Mouse (Mus musculus): ENCODE results near the gene 4930470P17Rik. TPM values are rescaled to one million over a fixed set of nuclear protein-coding genes. Genes with fewer than 3 reads are reported as not detected.

4930470P17Rik gene
- polyA plus RNA-seq, 1 experiment: not detected

- no peak for TF ChIP-seq GATA1 (IDR thresholded peaks at IDR 0.05; ENCODE audit: low read length)
Observed at GRCm38 (mm10) chr2:170588369-170588900, 13.4 kb downstream of the 4930470P17Rik start.

- TF ChIP-seq GATA1 (IDR thresholded peaks at IDR 0.05; ENCODE audit: low read length): no peak
Observed at GRCm38 (mm10) chr2:170584678-170585077, 17.1 kb downstream of the 4930470P17Rik start.

GRCm38 (mm10) chr2:170579551-170579950, 22.3 kb downstream of the 4930470P17Rik start:
- TF ChIP-seq GATA1 (IDR thresholded peaks at IDR 0.05; ENCODE audit: low read length): no peak

- no peak for TF ChIP-seq GATA1 (IDR thresholded peaks at IDR 0.05; ENCODE audit: low read length)
Observed at GRCm38 (mm10) chr2:170578588-170578987, 23.2 kb downstream of the 4930470P17Rik start.

GRCm38 (mm10) chr2:170577502-170577901, 24.3 kb downstream of the 4930470P17Rik start:
- no peak for TF ChIP-seq GATA1 (IDR thresholded peaks at IDR 0.05; ENCODE audit: low read length)

GRCm38 (mm10) chr2:170576077-170576476, 25.7 kb downstream of the 4930470P17Rik start:
- no peak for TF ChIP-seq GATA1 (IDR thresholded peaks at IDR 0.05; ENCODE audit: low read length)

- TF ChIP-seq GATA1 (IDR thresholded peaks at IDR 0.05; ENCODE audit: low read length): no peak
Observed at GRCm38 (mm10) chr2:170564995-170565394, 36.8 kb downstream of the 4930470P17Rik start.

- no peak for TF ChIP-seq GATA1 (IDR thresholded peaks at IDR 0.05; ENCODE audit: low read length)
Observed at GRCm38 (mm10) chr2:170563956-170564855, 37.6 kb downstream of the 4930470P17Rik start.

- TF ChIP-seq GATA1 (IDR thresholded peaks at IDR 0.05; ENCODE audit: low read length): no peak
Observed at GRCm38 (mm10) chr2:170552088-170552487, 49.7 kb downstream of the 4930470P17Rik start.

- no peak for TF ChIP-seq GATA1 (IDR thresholded peaks at IDR 0.05; ENCODE audit: low read length)
Observed at GRCm38 (mm10) chr2:170550240-170550639, 51.6 kb downstream of the 4930470P17Rik start.

GRCm38 (mm10) chr2:170549146-170549545, 52.7 kb downstream of the 4930470P17Rik start:
- TF ChIP-seq GATA1 (IDR thresholded peaks at IDR 0.05; ENCODE audit: low read length): no peak

GRCm38 (mm10) chr2:170548046-170548445, 53.8 kb downstream of the 4930470P17Rik start:
- TF ChIP-seq GATA1 (IDR thresholded peaks at IDR 0.05; ENCODE audit: low read length): no peak

- TF ChIP-seq GATA1 (IDR thresholded peaks at IDR 0.05; ENCODE audit: low read length): no peak
Observed at GRCm38 (mm10) chr2:170547526-170547925, 54.3 kb downstream of the 4930470P17Rik start.

GRCm38 (mm10) chr2:170545745-170546144, 56.1 kb downstream of the 4930470P17Rik start:
- no peak for TF ChIP-seq GATA1 (IDR thresholded peaks at IDR 0.05; ENCODE audit: low read length)

- TF ChIP-seq GATA1 (IDR thresholded peaks at IDR 0.05; ENCODE audit: low read length): no peak
Observed at GRCm38 (mm10) chr2:170544950-170545349, 56.9 kb downstream of the 4930470P17Rik start.

- no peak for TF ChIP-seq GATA1 (IDR thresholded peaks at IDR 0.05; ENCODE audit: low read length)
Observed at GRCm38 (mm10) chr2:170544159-170544558, 57.7 kb downstream of the 4930470P17Rik start.

GRCm38 (mm10) chr2:170543625-170544024, 58.2 kb downstream of the 4930470P17Rik start:
- TF ChIP-seq GATA1 (IDR thresholded peaks at IDR 0.05; ENCODE audit: low read length): no peak

Measured in G1E-ER4 (cell line).